Mouse (Mus musculus): ENCODE data around the gene P2ry10b. TPM values are rescaled to one million over a fixed set of nuclear protein-coding genes. Genes with fewer than 3 reads are reported as not detected.

Gene P2ry10b
- total RNA-seq, 1 experiment, result 2.7 TPM

GRCm38 (mm10) chrX:107160496-107160895, 11.8 kb downstream of the P2ry10b start:
- H3K4me3 ChIP-seq (ENCODE audit: insufficient read depth in 1 of 2, low read depth in 1 of 2, low read length in 2 of 2, poor library complexity in 1 of 2, severe bottlenecking in 1 of 2), result no peak overlapping the region
- no peaks in the 10 kb centered on the region for H3K4me1 ChIP-seq (ENCODE audit: control insufficient read depth in 2 of 2, insufficient read depth in 2 of 2, low read length in 2 of 2, poor library complexity in 1 of 2)
- H3K36me3 ChIP-seq (ENCODE audit: control insufficient read depth, insufficient read depth, low read length, poor library complexity, severe bottlenecking), result no peaks in the 10 kb centered on the region
- no peak overlapping the region for H3K9ac ChIP-seq (ENCODE audit: insufficient read depth, low read depth, low read length, poor library complexity, severe bottlenecking)
- H3K9me3 ChIP-seq (ENCODE audit: control insufficient read depth, insufficient read depth, low read depth, low read length), result no peaks in the 10 kb centered on the region
- TF ChIP-seq ZC3H11A (IDR thresholded peaks at IDR 0.05; ENCODE audit: borderline replicate concordance, low read depth, low read length), result no peak
- no peak for TF ChIP-seq CHD2 (IDR thresholded peaks at IDR 0.05; ENCODE audit: low read depth, low read length)
- TF ChIP-seq MAFK (IDR thresholded peaks at IDR 0.05; ENCODE audit: insufficient read depth, low read depth, low read length), result no peak
- TF ChIP-seq ZNF384 (IDR thresholded peaks at IDR 0.05; ENCODE audit: low read depth, low read length), result no peak
- no peak for TF ChIP-seq HCFC1 (IDR thresholded peaks at IDR 0.05; ENCODE audit: borderline replicate concordance, insufficient read depth, low read length)
- DNase-seq (ENCODE audit: low read depth, low spot score), result no peak
- H3K27ac ChIP-seq (ENCODE audit: insufficient read depth, low read depth, low read length, poor library complexity, severe bottlenecking), result no peak overlapping the region
- in situ Hi-C loops (cut with MboI; ENCODE audit: low sequenced_read_pairs in 2 of 2, unreplicated experiment in 2 of 2), result loop anchor here (10.0 to 25.0 kb wide), 2 partner anchors 366 to 373 kb away; no protein-coding TSS in a partner anchor

GRCm38 (mm10) chrX:107168281-107168680, 19.6 kb downstream of the P2ry10b start:
- Histone ChIP-seq H3K9me3 (ENCODE audit: control insufficient read depth, insufficient read depth, low read depth, low read length) (no peaks in the 10 kb centered on the region), H3K9ac (ENCODE audit: insufficient read depth, low read depth, low read length, poor library complexity, severe bottlenecking) (no peak overlapping the region), H3K27ac (ENCODE audit: insufficient read depth, low read depth, low read length, poor library complexity, severe bottlenecking) (no peak overlapping the region), H3K4me3 (ENCODE audit: insufficient read depth in 1 of 2, low read depth in 1 of 2, low read length in 2 of 2, poor library complexity in 1 of 2, severe bottlenecking in 1 of 2) (no peak overlapping the region), H3K4me1 (ENCODE audit: control insufficient read depth in 2 of 2, insufficient read depth in 2 of 2, low read length in 2 of 2, poor library complexity in 1 of 2) (no peaks in the 10 kb centered on the region), H3K36me3 (ENCODE audit: control insufficient read depth, insufficient read depth, low read length, poor library complexity, severe bottlenecking) (no peaks in the 10 kb centered on the region)
- in situ Hi-C loops (cut with MboI; ENCODE audit: low sequenced_read_pairs in 2 of 2, unreplicated experiment in 2 of 2), result loop anchor here (10.0 to 25.0 kb wide), 2 partner anchors 373 to 381 kb away; no protein-coding TSS in a partner anchor
- no peak for TF ChIP-seq CHD2 (IDR thresholded peaks at IDR 0.05; ENCODE audit: low read depth, low read length)
- TF ChIP-seq ZC3H11A (IDR thresholded peaks at IDR 0.05; ENCODE audit: borderline replicate concordance, low read depth, low read length), result peak; percentile 38; the same call in 1 of the 2 replicates
- DNase-seq (ENCODE audit: low read depth, low spot score), result no peak

GRCm38 (mm10) chrX:107169128-107169527, 20.4 kb downstream of the P2ry10b start:
- Histone ChIP-seq H3K4me3 (ENCODE audit: insufficient read depth in 1 of 2, low read depth in 1 of 2, low read length in 2 of 2, poor library complexity in 1 of 2, severe bottlenecking in 1 of 2) (no peak overlapping the region), H3K4me1 (ENCODE audit: control insufficient read depth in 2 of 2, insufficient read depth in 2 of 2, low read length in 2 of 2, poor library complexity in 1 of 2) (no peaks in the 10 kb centered on the region), H3K9ac (ENCODE audit: insufficient read depth, low read depth, low read length, poor library complexity, severe bottlenecking) (no peak overlapping the region), H3K27ac (ENCODE audit: insufficient read depth, low read depth, low read length, poor library complexity, severe bottlenecking) (no peak overlapping the region), H3K9me3 (ENCODE audit: control insufficient read depth, insufficient read depth, low read depth, low read length) (no peaks in the 10 kb centered on the region), H3K36me3 (ENCODE audit: control insufficient read depth, insufficient read depth, low read length, poor library complexity, severe bottlenecking) (no peaks in the 10 kb centered on the region)
- no peak for DNase-seq (ENCODE audit: low read depth, low spot score)
- TF ChIP-seq MAFK (IDR thresholded peaks at IDR 0.05; ENCODE audit: insufficient read depth, low read depth, low read length) (no peak), HCFC1 (IDR thresholded peaks at IDR 0.05; ENCODE audit: borderline replicate concordance, insufficient read depth, low read length) (no peak), ZNF384 (IDR thresholded peaks at IDR 0.05; ENCODE audit: low read depth, low read length) (no peak), CHD2 (IDR thresholded peaks at IDR 0.05; ENCODE audit: low read depth, low read length) (no peak), ZC3H11A (IDR thresholded peaks at IDR 0.05; ENCODE audit: borderline replicate concordance, low read depth, low read length) (no peak)
- in situ Hi-C loops (cut with MboI; ENCODE audit: low sequenced_read_pairs in 2 of 2, unreplicated experiment in 2 of 2), result loop anchor here (10.0 to 25.0 kb wide), 2 partner anchors 374 to 382 kb away; no protein-coding TSS in a partner anchor

- no peak for DNase-seq (ENCODE audit: low read depth, low spot score)
- Histone ChIP-seq H3K9ac (ENCODE audit: insufficient read depth, low read depth, low read length, poor library complexity, severe bottlenecking) (no peak overlapping the region), H3K9me3 (ENCODE audit: control insufficient read depth, insufficient read depth, low read depth, low read length) (no peaks in the 10 kb centered on the region), H3K4me1 (ENCODE audit: control insufficient read depth in 2 of 2, insufficient read depth in 2 of 2, low read length in 2 of 2, poor library complexity in 1 of 2) (no peaks in the 10 kb centered on the region), H3K27ac (ENCODE audit: insufficient read depth, low read depth, low read length, poor library complexity, severe bottlenecking) (no peak overlapping the region), H3K36me3 (ENCODE audit: control insufficient read depth, insufficient read depth, low read length, poor library complexity, severe bottlenecking) (no peaks in the 10 kb centered on the region), H3K4me3 (ENCODE audit: insufficient read depth in 1 of 2, low read depth in 1 of 2, low read length in 2 of 2, poor library complexity in 1 of 2, severe bottlenecking in 1 of 2) (no peak overlapping the region)
- TF ChIP-seq ZNF384 (IDR thresholded peaks at IDR 0.05; ENCODE audit: low read depth, low read length) (no peak), MAFK (IDR thresholded peaks at IDR 0.05; ENCODE audit: insufficient read depth, low read depth, low read length) (no peak), CHD2 (IDR thresholded peaks at IDR 0.05; ENCODE audit: low read depth, low read length) (no peak), ZC3H11A (IDR thresholded peaks at IDR 0.05; ENCODE audit: borderline replicate concordance, low read depth, low read length) (no peak), HCFC1 (IDR thresholded peaks at IDR 0.05; ENCODE audit: borderline replicate concordance, insufficient read depth, low read length) (no peak)
- in situ Hi-C loops (cut with MboI; ENCODE audit: low sequenced_read_pairs in 2 of 2, unreplicated experiment in 2 of 2), result no loop called here
Observed at GRCm38 (mm10) chrX:107178742-107179141, 30.0 kb downstream of the P2ry10b start.

GRCm38 (mm10) chrX:107217577-107218090, 68.9 kb downstream of the P2ry10b start:
- in situ Hi-C loops (cut with MboI; ENCODE audit: low sequenced_read_pairs in 2 of 2, unreplicated experiment in 2 of 2), result no loop called here
- H3K4me3 ChIP-seq (ENCODE audit: insufficient read depth in 1 of 2, low read depth in 1 of 2, low read length in 2 of 2, poor library complexity in 1 of 2, severe bottlenecking in 1 of 2), result no peak overlapping the region
- H3K9me3 ChIP-seq (ENCODE audit: control insufficient read depth, insufficient read depth, low read depth, low read length), result no peaks in the 10 kb centered on the region
- TF ChIP-seq CHD2 (IDR thresholded peaks at IDR 0.05; ENCODE audit: low read depth, low read length), result no peak
- TF ChIP-seq ZC3H11A (IDR thresholded peaks at IDR 0.05; ENCODE audit: borderline replicate concordance, low read depth, low read length), result no peak
- no peak for TF ChIP-seq ZNF384 (IDR thresholded peaks at IDR 0.05; ENCODE audit: low read depth, low read length)
- TF ChIP-seq HCFC1 (IDR thresholded peaks at IDR 0.05; ENCODE audit: borderline replicate concordance, insufficient read depth, low read length), result no peak
- no peak for TF ChIP-seq MAFK (IDR thresholded peaks at IDR 0.05; ENCODE audit: insufficient read depth, low read depth, low read length)
- H3K9ac ChIP-seq (ENCODE audit: insufficient read depth, low read depth, low read length, poor library complexity, severe bottlenecking), result no peak overlapping the region
- no peaks in the 10 kb centered on the region for H3K36me3 ChIP-seq (ENCODE audit: control insufficient read depth, insufficient read depth, low read length, poor library complexity, severe bottlenecking)
- H3K27ac ChIP-seq (ENCODE audit: insufficient read depth, low read depth, low read length, poor library complexity, severe bottlenecking), result no peak overlapping the region
- no peak for DNase-seq (ENCODE audit: low read depth, low spot score)
- no peaks in the 10 kb centered on the region for H3K4me1 ChIP-seq (ENCODE audit: control insufficient read depth in 2 of 2, insufficient read depth in 2 of 2, low read length in 2 of 2, poor library complexity in 1 of 2)
